Mouse (Mus musculus) kidney, postnatal 4 days (tissue): ENCODE measurements around the gene Lamtor4.
A peak's percentile ranks its signal among the peaks of the same experiment; 100 is the strongest.
"Not testable (repeated sequence)": the region's sequence is repeated elsewhere in the genome, so short reads cannot be mapped to it uniquely, and the experiment has no call there.

Experiments
- DNase-seq, 2 experiments: peaks; one replicate each; pipeline ENCODE4 v3.0.0; 2021; ENCODE audit warnings: mixed read lengths in 2 of 2

The Lamtor4 gene

DNA sequence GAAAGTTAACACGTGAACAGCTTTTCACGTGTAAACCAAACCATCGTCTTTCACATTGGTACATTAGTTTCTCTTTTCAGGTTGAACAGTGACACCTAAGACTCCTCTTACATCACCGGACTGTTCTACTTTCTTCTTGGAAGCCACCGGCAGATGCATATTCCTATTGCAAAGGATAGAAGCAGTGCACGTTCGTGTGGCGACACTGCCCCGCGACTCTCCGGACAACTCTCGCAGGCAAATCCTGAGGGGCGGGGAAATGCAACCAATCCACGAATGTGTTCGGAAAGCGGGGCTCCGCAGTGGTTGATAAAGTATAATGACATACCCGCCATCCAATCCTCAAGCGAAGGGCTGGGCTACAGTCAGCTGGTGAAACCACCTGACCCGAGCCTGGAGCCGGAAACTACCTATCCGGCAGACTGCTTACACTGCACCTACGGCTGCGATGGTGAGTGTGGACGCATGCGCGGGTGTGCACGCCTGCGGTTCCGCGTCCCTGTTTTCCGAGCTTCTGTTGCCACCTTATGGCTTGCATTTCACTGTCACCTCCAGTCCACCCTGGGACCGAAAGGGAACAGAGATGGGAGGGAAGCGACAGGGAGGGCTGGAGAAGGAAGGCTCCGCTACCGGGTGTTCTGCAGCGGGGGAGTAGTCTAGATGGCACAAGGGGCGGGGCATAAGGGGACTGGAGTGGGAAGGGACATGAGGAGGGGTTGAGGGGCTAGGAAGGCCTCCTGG is at the start of gene Lamtor4:
Gene Lamtor4, plus strand, starts transcription at position 130 of the 741 bp plus-strand sequence.
- peak; percentile 90 to 95 for DNase-seq

DNA sequence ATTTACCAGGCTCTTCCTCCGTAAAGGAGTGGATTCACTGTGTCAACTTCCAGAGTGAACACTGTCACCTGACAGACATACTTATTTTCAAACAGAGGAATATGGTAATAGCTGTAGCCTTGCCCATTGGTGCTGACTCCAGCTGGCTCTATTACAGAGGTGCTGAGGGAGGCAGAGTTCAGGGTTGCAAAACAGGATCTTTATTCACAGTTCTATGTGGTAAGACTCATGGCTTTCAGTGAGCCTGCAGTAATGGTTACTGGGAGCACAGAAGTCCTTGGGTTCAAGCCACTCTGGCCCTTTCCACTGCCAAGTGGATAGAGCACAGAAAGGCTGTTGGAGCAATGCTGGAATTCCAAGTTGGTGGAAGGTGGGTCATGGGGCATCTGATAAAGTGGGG is 48.0 kb upstream of the Lamtor4 start:
- no peak for DNase-seq

- DNase-seq, result no peak
These were observed 47.4 kb upstream of the Lamtor4 start for GRCm38 (mm10) chr5:138207873-138208272.

GRCm38 (mm10) chr5:138216632-138217031 is 38.6 kb upstream of the Lamtor4 start:
- not testable (repeated sequence) for DNase-seq

- DNase-seq, result no peak
These were observed 35.4 kb upstream of the Lamtor4 start for GRCm38 (mm10) chr5:138219864-138220263.

GRCm38 (mm10) chr5:138222111-138222510 is 33.2 kb upstream of the Lamtor4 start:
- peak; percentile 97 to 98 for DNase-seq

DNA sequence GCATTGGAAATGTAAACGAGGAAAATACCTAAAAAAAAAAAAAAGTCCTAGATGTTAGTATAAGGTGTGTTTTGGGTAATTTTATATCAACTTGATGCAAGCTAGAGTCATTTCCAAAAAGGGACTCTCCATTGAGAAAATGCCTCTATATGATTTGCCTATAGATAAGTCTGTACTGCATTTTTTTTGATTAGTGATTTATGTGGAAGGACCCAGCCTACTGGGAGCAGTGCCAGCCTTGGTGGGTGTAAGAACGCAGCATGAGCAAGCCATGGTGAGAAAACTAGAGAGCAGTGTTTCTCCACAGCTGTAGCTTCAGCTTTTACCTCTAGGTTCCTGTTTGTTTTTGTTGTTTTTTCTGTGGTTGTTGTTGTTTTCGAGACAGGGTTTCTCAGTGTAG is 32.0 kb upstream of the Lamtor4 start:
- peak in 1 of 2 experiments; percentile 19 for DNase-seq

DNA sequence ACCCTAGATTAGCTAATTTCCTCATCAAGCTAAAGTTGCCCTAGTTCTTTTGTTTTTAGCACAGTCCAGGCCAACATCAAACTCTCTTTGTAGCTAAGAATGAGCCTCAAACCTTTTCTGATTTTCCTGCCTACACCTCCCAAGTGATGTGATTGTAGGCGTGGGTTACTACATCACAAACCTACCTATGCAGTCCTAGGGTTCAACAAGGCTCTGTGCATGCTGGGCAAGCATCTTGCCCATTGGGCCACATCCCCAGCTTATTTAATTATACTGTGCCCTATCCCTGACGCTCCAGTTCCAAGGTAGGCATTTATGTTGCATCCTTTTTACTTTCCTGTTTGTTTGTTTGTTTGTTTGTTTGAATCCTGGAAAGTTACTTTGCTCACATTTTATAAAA is 29.6 kb upstream of the Lamtor4 start, which contains the start of gene Nxpe5:
Gene Nxpe5, plus strand, starts transcription at position 199 of the 400 bp plus-strand sequence.
- no peak for DNase-seq

DNA sequence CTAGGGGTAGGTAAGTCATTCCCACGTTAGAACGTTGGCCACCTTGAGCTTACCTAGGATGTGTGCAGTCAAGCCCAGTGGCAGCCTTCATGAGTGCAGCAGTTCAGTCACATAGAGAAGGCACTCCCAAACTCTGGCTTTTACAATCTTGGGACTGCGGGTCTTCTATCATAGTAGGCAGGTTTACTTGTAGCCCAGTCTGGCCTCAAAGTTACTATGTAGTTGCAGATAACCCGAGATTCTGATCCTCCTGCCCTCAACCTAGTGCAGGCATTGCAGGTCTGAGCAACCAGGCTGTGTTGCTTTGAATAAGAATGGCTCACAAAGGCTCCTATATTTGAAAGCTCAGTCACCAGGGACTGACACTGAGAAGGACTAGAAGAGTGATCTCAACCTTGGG is 28.8 kb upstream of the Lamtor4 start:
- DNase-seq, result no peak

GRCm38 (mm10) chr5:138227367-138227766 is 27.9 kb upstream of the Lamtor4 start:
- no peak for DNase-seq

DNA sequence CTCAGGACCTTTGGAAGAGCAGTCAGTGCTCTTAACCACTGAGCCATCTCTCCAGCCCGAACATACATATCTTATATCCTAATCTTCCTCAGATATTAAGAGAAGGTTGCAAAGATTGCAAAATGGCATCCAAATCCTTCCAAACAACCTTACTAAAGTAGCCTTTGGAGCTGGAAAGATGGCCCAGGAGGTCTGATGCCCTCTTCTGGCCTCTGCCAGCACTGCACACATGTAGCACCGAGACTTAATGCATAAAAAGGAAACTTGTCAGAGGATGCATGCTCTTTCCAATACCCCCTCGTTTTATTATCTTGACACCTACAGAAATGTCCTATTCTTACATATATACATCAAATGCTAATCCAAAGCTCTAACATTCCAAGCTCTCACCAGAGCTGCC is 27.3 kb upstream of the Lamtor4 start:
- peak; percentile 74 to 77 for DNase-seq

GRCm38 (mm10) chr5:138229511-138229910 is 25.8 kb upstream of the Lamtor4 start:
- DNase-seq, result no peak

- no peak for DNase-seq
These were observed 21.5 kb upstream of the Lamtor4 start for GRCm38 (mm10) chr5:138233778-138234177.

GRCm38 (mm10) chr5:138234224-138234623 is 21.1 kb upstream of the Lamtor4 start:
- no peak for DNase-seq

DNA sequence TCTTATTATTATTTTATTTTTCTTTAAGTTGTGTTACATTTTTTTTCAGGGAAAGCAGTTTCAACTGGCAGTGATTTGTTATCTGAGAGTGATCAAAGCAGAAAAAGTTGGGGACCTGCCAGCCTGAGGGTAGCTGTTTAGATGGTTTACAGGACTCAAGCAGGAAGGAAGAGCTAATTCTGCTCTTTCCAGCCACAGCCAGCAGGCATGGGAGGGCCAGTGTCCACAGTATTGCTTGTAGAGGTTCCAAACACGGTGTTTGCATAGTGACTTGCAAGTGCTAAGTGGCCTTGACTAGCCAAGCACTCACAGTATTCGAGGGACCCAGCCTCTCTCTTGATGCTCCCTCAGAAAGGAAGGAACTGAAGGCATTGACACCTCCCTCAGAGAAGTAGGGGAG is 13.8 kb upstream of the Lamtor4 start:
- no peak for DNase-seq

DNA sequence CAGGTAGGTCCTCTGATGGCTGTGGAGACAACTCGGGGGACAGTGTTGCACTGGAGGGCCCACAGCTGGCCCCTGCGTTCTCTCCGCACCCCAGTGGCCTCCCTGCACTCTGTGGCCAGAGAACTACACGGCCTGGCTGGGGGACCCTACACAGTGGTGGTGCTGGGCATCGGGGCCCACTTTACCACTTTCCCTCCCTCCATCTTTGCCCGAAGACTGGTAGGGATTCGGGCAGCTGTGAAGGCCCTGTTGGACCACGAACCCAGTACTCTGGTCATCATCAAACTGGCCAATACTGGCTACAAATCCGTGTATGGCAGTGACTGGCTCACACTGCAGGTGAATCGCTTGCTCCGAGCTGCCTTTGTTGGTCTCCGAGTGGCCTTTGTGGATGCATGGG is 4.1 kb upstream of the Lamtor4 start:
- DNase-seq, result no peak

GRCm38 (mm10) chr5:138253061-138253460 is 2.2 kb upstream of the Lamtor4 start:
- no peak for DNase-seq

GRCm38 (mm10) chr5:138256094-138256467 is 799 bp downstream of the Lamtor4 start:
- DNase-seq, result no peak

DNA sequence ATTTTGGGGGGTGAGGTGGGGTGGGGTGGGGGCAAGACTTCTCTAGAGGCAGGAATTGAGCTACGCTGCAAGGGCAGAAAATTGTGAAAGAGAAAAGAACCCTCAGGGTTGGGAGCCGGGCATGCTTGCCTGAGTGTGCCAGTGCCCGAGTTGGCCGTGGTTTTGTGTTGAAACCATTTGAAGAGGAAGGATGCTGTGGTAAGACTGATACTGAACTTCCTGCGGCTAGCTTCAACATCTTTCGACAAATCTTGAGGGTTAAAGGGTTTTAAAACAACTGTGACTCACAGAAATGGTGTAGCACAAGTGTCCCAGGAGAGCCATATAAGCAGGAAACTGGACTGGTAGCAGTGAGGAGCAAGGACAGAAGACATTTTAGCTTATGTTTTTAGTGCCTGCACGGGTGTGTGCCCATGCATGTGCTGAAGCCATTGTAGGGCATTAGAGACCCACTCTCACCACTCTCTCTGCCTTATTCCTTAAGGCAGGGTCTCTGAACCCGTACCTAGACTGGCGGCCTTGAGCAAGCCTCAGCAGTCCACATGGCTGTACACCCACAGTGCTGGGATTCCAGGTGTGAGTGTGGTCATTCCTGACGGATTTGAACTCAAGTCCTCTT is 1.8 kb downstream of the Lamtor4 start:
- DNase-seq, result no peak

- no peak for DNase-seq
These were observed 2.3 kb downstream of the Lamtor4 start for GRCm38 (mm10) chr5:138257585-138257978.

DNA sequence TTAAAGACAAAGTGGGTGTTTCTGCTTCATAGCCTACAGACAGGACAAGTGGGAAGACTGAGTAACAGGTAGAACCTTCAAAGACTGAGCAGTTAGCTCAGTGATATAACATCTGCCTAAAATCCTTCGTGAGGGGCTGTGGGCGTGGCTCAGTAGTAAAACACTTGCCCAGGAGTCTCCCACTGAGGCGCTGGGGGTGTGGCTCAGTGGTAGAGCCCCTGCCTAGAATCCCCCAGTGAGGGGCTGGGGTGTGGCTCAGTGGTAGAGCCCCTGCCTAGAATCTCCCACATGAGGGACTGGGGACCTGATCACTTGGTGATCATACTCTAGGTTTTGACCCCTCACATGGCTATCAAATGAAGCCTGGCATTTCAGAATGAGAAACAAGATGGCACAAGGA is 2.8 kb downstream of the Lamtor4 start:
- DNase-seq, result no peak

- no peak for DNase-seq
These were observed 3.3 kb downstream of the Lamtor4 start for GRCm38 (mm10) chr5:138258542-138258941.

GRCm38 (mm10) chr5:138258993-138259392 is 3.7 kb downstream of the Lamtor4 start:
- no peak for DNase-seq

- DNase-seq, result no peak
These were observed 4.8 kb downstream of the Lamtor4 start for GRCm38 (mm10) chr5:138260051-138260450.

GRCm38 (mm10) chr5:138260834-138261233 is 5.6 kb downstream of the Lamtor4 start:
- no peak for DNase-seq
